Mouse (Mus musculus): ENCODE data around the gene Pbx1.

GRCm38 (mm10) chr1:168312710-168313447, 119.2 kb downstream of the Pbx1 start:
- TF ChIP-seq CTCF (IDR thresholded peaks at IDR 0.05; ENCODE audit: low read depth) (no peak), EP300 (IDR thresholded peaks at IDR 0.05; ENCODE audit: low read depth) (peak; percentile 96)
